Mouse (Mus musculus) naive thymus-derived CD4-positive, alpha-beta T cell, adult 2 months (primary cell): ENCODE results near the gene Ints12.

Experiments used
- DNase-seq: peaks from one replicate; pipeline ENCODE4 v3.0.0-alpha.2; 2011; ENCODE audit warnings: low read depth

The Ints12 gene

GRCm38 (mm10) chr3:133091664-133092273, at the start of gene Ints12, which contains the start of gene Gstcd:
TSS of gene Ints12 (plus strand) at chr3:133091840.
TSS of gene Gstcd (minus strand) at chr3:133092033.
- DNase-seq: peak; percentile 97

GRCm38 (mm10) chr3:133052068-133052467, 39.6 kb upstream of the Ints12 start:
- no peak for DNase-seq

- DNase-seq: no peak
Observed at GRCm38 (mm10) chr3:133075560-133075959, 16.1 kb upstream of the Ints12 start.

GRCm38 (mm10) chr3:133082736-133083135, 8.9 kb upstream of the Ints12 start:
- no peak for DNase-seq

- peak; percentile 69 for DNase-seq
Observed at GRCm38 (mm10) chr3:133085858-133086257, 5.8 kb upstream of the Ints12 start.

- DNase-seq: peak; percentile 41
Observed at GRCm38 (mm10) chr3:133090247-133091120, 1.2 kb upstream of the Ints12 start.

GRCm38 (mm10) chr3:133091121-133091663, 448 bp upstream of the Ints12 start:
- no peak for DNase-seq

- no peak for DNase-seq
Observed at GRCm38 (mm10) chr3:133092274-133092853, 724 bp downstream of the Ints12 start.

GRCm38 (mm10) chr3:133092936-133093335, 1.3 kb downstream of the Ints12 start:
- DNase-seq: peak; percentile 12

GRCm38 (mm10) chr3:133094305-133094704, 2.7 kb downstream of the Ints12 start:
- DNase-seq: no peak

GRCm38 (mm10) chr3:133097936-133098335, 6.3 kb downstream of the Ints12 start:
- no peak for DNase-seq

GRCm38 (mm10) chr3:133098336-133098735, 6.7 kb downstream of the Ints12 start:
- DNase-seq: no peak

- DNase-seq: no peak
Observed at GRCm38 (mm10) chr3:133098909-133099308, 7.3 kb downstream of the Ints12 start.

GRCm38 (mm10) chr3:133103768-133104167, 12.1 kb downstream of the Ints12 start:
- DNase-seq: no peak

- no peak for DNase-seq
Observed at GRCm38 (mm10) chr3:133104436-133104835, 12.8 kb downstream of the Ints12 start.

GRCm38 (mm10) chr3:133108731-133109130, 17.1 kb downstream of the Ints12 start:
- DNase-seq: no peak

GRCm38 (mm10) chr3:133109844-133110243, 18.2 kb downstream of the Ints12 start:
- no peak for DNase-seq

- DNase-seq: peak; percentile 9
Observed at GRCm38 (mm10) chr3:133111741-133112140, 20.1 kb downstream of the Ints12 start.

- DNase-seq: no peak
Observed at GRCm38 (mm10) chr3:133113281-133113680, 21.6 kb downstream of the Ints12 start.

GRCm38 (mm10) chr3:133131372-133131771, 39.7 kb downstream of the Ints12 start:
- no peak for DNase-seq

- no peak for DNase-seq
Observed at GRCm38 (mm10) chr3:133132611-133133010, 41.0 kb downstream of the Ints12 start.

- no peak for DNase-seq
Observed at GRCm38 (mm10) chr3:133141877-133142276, 50.2 kb downstream of the Ints12 start.
